Mouse (Mus musculus): ENCODE results near the gene Mup3. TPM values are rescaled to one million over a fixed set of nuclear protein-coding genes. Genes with fewer than 3 reads are reported as not detected.

Mup3 gene
- total and polyA plus RNA-seq, 2 experiments from 2014 or later = not detected

Other genes starting within 250 kb of the Mup3 start
- not detected in 2 replicates for gene Mup20, start 33.2 kb downstream of the Mup3 start, total RNA-seq (2014; rRNA removed)
- not detected in 2 replicates for gene Mup20, start 33.2 kb downstream of the Mup3 start, polyA plus RNA-seq (2015; fragmentation: Nextera tagmentation; extraction: Ambion mirVana)
- gene Mup21, start 63.5 kb upstream of the Mup3 start, total RNA-seq (2014; rRNA removed) = not detected in 2 replicates
- gene Mup21, start 63.5 kb upstream of the Mup3 start, polyA plus RNA-seq (2015; fragmentation: Nextera tagmentation; extraction: Ambion mirVana) = not detected in 2 replicates
- 12.5 and 14.4 TPM in 2 replicates for gene Zfp37, start 143.7 kb upstream of the Mup3 start, total RNA-seq (2014; rRNA removed)
- gene Zfp37, start 143.7 kb upstream of the Mup3 start, polyA plus RNA-seq (2015; fragmentation: Nextera tagmentation; extraction: Ambion mirVana) = 15.6 and 16.2 TPM in 2 replicates
- 17.7 and 19.3 TPM in 2 replicates for gene Slc31a2, start 175.2 kb upstream of the Mup3 start, total RNA-seq (2014; rRNA removed)
- 12.1 and 12.2 TPM in 2 replicates for gene Slc31a2, start 175.2 kb upstream of the Mup3 start, polyA plus RNA-seq (2015; fragmentation: Nextera tagmentation; extraction: Ambion mirVana)

Data from hindbrain, postnatal 0 days (tissue).